Mouse (Mus musculus) liver, adult 2 months (tissue): Measurements from ENCODE around the gene Prr5l.

Source experiments
- CTCF ChIP-seq: fragments of 200-500 bp; IDR thresholded peaks from 2 replicates; pipeline ENCODE4 v1.5.1; 2011; ENCODE audit warnings: low read depth, low read length, control low read depth
- POLR2A ChIP-seq: fragments of 200-500 bp; IDR thresholded peaks from 2 replicates; pipeline ENCODE4 v1.6.1; 2011; ENCODE audit warnings: low read length, control low read depth; ENCODE audit not compliant: insufficient read depth; ENCODE audit errors: extremely low read depth

- TF ChIP-seq CTCF (peak; percentile 18; the same call in 1 of the 2 replicates), POLR2A (no peak)
These were observed 35.7 kb upstream of the Prr5l start for GRCm38 (mm10) chr2:101918518-101918917.
